Mouse (Mus musculus) limb, embryonic 10.5 days (tissue): ENCODE measurements around the gene Tmc3. TPM values are rescaled to one million over a fixed set of nuclear protein-coding genes. Genes with fewer than 3 reads are reported as not detected.

Experiments used
- DNase-seq: peaks from one replicate; pipeline ENCODE4 v3.0.0-alpha.2; 2017; ENCODE audit warnings: low spot score
- H3K27ac ChIP-seq: fragments of 300-500 bp; sonication (generic); 2 replicates; pipeline ENCODE4 v1.5.1; 2016; ENCODE audit warnings: mild to moderate bottlenecking
- H3K27me3 ChIP-seq: fragments of 300-500 bp; sonication (generic); 2 replicates; pipeline ENCODE4 v1.6.1; 2016; ENCODE audit warnings: low read depth, mild to moderate bottlenecking; ENCODE audit not compliant: poor library complexity, severe bottlenecking
- H3K36me3 ChIP-seq: fragments of 300-500 bp; sonication (generic); 2 replicates; pipeline ENCODE4 v1.6.1; 2016; ENCODE audit warnings: mild to moderate bottlenecking, moderate library complexity
- H3K4me1 ChIP-seq: fragments of 300-500 bp; sonication (generic); 2 replicates; pipeline ENCODE4 v1.6.1; 2016
- H3K4me3 ChIP-seq: fragments of 300-500 bp; sonication (generic); 2 replicates; pipeline ENCODE4 v1.5.1; 2016; ENCODE audit warnings: mild to moderate bottlenecking, moderate library complexity
- H3K9me3 ChIP-seq: fragments of 300-500 bp; sonication (generic); replicated peaks from 2 replicates; pipeline ENCODE4 v1.6.1; 2016; ENCODE audit warnings: mild to moderate bottlenecking
- WGBS: fragments of 180-500 bp; shearing (Covaris S2); methylation state at CpG from one replicate; pipeline ENCODE4 v1.1.7; 2016; 5-methylcytosine and 5-hydroxymethylcytosine counted together
- polyA plus RNA-seq: library from polyadenylated mRNA; unstranded; fragments of >200 nt; fragmentation: Nextera tagmentation; extraction: Ambion mirVana; gene quantifications from 2 replicates; pipeline ENCODE4 v1.2.1, GENCODE M21; 2016

Tmc3 gene
- polyA plus RNA-seq, 1 experiment from 2014 or later, result 0.66 TPM

GRCm38 (mm10) chr7:83671573-83671972 is 86.8 kb downstream of the Tmc3 start:
- H3K4me1 ChIP-seq, result no peaks in the 10 kb centered on the region
- H3K4me3 ChIP-seq, result no peak overlapping the region
- H3K9me3 ChIP-seq, result no peaks in the 10 kb centered on the region
- H3K36me3 ChIP-seq, result no peaks in the 10 kb centered on the region
- no peaks in the 10 kb centered on the region for H3K27me3 ChIP-seq
- no peak overlapping the region for H3K27ac ChIP-seq
- WGBS, result 89% methylated on average over 6 of the region's 6 CpGs
- no peak for DNase-seq

Other genes starting within 250 kb of the Tmc3 start
- 15.2 and 18.1 TPM in 2 replicates for gene Stard5, start 47.0 kb downstream of the Tmc3 start, polyA plus RNA-seq
- gene Il16, start 160.8 kb downstream of the Tmc3 start, polyA plus RNA-seq, result 2.3 and 3.4 TPM in 2 replicates
- gene Cfap161, start 210.0 kb downstream of the Tmc3 start, polyA plus RNA-seq, result 0.14 TPM in 1 of 2 replicates, not detected in the other